Mouse (Mus musculus) hindbrain, embryonic 13.5 days (tissue): ENCODE measurements around the gene Plod2. TPM values are rescaled to one million over a fixed set of nuclear protein-coding genes. Genes with fewer than 3 reads are reported as not detected.
A peak's percentile ranks its signal among the peaks of the same experiment; 100 is the strongest.

ENCODE experiments used
- ATAC-seq: fragments of 200-750 bp; cut with Nextera tagmentation; 2 replicates; pipeline ENCODE4 v1.8.0; 2017; ENCODE audit warnings: moderate TSS enrichment; ENCODE audit not compliant: low FRiP score
- H3K27ac ChIP-seq: fragments of 300-500 bp; sonication (generic); 2 replicates; pipeline ENCODE4 v1.5.1; 2015; ENCODE audit warnings: inconsistent platforms, mild to moderate bottlenecking, moderate library complexity
- H3K27me3 ChIP-seq: fragments of 300-500 bp; sonication (generic); 2 replicates; pipeline ENCODE4 v1.6.1; 2015; ENCODE audit warnings: mild to moderate bottlenecking, inconsistent platforms
- H3K36me3 ChIP-seq: fragments of 300-500 bp; sonication (generic); 2 replicates; pipeline ENCODE4 v1.6.1; 2015; ENCODE audit warnings: mild to moderate bottlenecking, inconsistent platforms
- H3K4me1 ChIP-seq: fragments of 300-500 bp; sonication (generic); replicated peaks from 2 replicates; pipeline ENCODE4 v1.6.1; 2015; ENCODE audit warnings: inconsistent platforms
- H3K4me2 ChIP-seq: fragments of 300-500 bp; sonication (generic); 2 replicates; pipeline ENCODE4 v1.6.1; 2015; ENCODE audit warnings: inconsistent platforms, mild to moderate bottlenecking, moderate library complexity
- H3K4me3 ChIP-seq: fragments of 300-500 bp; sonication (generic); 2 replicates; pipeline ENCODE4 v1.5.1; 2015; ENCODE audit warnings: mild to moderate bottlenecking, inconsistent platforms
- H3K9ac ChIP-seq: fragments of 300-500 bp; sonication (generic); 2 replicates; pipeline ENCODE4 v1.6.1; 2015; ENCODE audit warnings: mild to moderate bottlenecking, inconsistent platforms
- H3K9me3 ChIP-seq: fragments of 300-500 bp; sonication (generic); 2 replicates; pipeline ENCODE4 v1.6.1; 2016; ENCODE audit warnings: inconsistent platforms
- WGBS: fragments of 180-500 bp; shearing (Covaris S2); methylation state at CpG from one replicate; pipeline ENCODE4 v1.1.7; 2015; 5-methylcytosine and 5-hydroxymethylcytosine counted together
- polyA plus RNA-seq: library from polyadenylated mRNA; unstranded; fragments of >200 nt; fragmentation: Nextera tagmentation; extraction: Ambion mirVana; gene quantifications from 2 replicates; pipeline ENCODE4 v1.2.1, GENCODE M21; 2015

The Plod2 gene
- polyA plus RNA-seq, 1 experiment from 2014 or later = 17.0 TPM

DNA sequence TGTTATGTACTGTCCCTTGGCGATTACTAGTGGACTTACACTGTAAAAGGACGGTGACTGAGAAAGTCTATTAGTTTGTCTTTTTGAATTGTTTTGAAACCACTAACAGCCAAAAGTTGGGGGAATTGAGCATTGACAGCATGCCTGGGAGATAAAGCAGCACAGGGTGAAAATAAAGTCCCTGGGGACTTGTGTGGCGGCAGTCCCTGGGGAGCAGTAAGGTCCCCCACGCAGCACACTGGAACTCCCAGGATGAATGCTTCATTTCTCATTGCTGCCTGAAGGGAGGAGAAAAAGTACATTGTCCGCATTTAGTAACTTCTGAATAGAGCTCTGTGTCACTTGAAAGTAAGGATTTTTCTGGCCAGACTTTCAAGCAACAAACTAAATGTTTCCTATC, 49.5 kb downstream of the Plod2 start:
- no peak for ATAC-seq
- H3K27me3 ChIP-seq = no peaks in the 10 kb centered on the region
- H3K27ac ChIP-seq = no peak overlapping the region
- peaks cover 19% of the 10 kb centered on the region for H3K36me3 ChIP-seq
- no peak overlapping the region for H3K9ac ChIP-seq
- WGBS = 54% methylated on average over 5 of the region's 5 CpGs
- H3K9me3 ChIP-seq = no peaks in the 10 kb centered on the region
- no peaks in the 10 kb centered on the region for H3K4me1 ChIP-seq
- H3K4me2 ChIP-seq = no peak overlapping the region
- H3K4me3 ChIP-seq = no peak overlapping the region

- ATAC-seq = no peak
- 93% methylated on average over 8 of the region's 8 CpGs for WGBS
- Histone ChIP-seq H3K9me3 (no peaks in the 10 kb centered on the region), H3K36me3 (peaks cover 13% of the 10 kb centered on the region; the same call in 1 of the 2 replicates), H3K4me3 (no peak overlapping the region), H3K4me1 (no peaks in the 10 kb centered on the region), H3K27me3 (no peaks in the 10 kb centered on the region), H3K9ac (no peak overlapping the region), H3K27ac (no peak overlapping the region), H3K4me2 (no peak overlapping the region)
Measured at GRCm38 (mm10) chr9:92592757-92593156, 50.7 kb downstream of the Plod2 start.

DNA sequence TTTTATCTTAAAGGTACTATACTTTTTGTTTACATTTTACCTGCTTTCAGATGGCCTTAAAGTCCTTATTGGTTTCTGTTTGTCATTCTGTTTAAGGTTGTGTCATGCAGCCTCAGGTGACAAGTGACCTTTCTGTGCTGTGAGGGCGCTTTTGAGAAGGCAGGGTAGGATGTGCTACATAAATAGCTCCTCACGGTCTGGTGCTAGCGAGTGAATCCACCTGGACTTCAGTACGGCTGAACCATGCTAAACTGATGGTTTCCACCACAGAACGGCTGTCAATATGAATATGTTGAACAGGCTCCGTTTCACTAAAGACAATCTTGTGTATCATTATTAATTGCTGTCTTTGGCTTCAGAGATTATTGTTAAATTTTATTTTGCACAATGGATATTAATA, 52.5 kb downstream of the Plod2 start:
- H3K4me2 ChIP-seq = no peak overlapping the region
- H3K9ac ChIP-seq = no peak overlapping the region
- 78% methylated on average over 6 of the region's 6 CpGs for WGBS

DNA sequence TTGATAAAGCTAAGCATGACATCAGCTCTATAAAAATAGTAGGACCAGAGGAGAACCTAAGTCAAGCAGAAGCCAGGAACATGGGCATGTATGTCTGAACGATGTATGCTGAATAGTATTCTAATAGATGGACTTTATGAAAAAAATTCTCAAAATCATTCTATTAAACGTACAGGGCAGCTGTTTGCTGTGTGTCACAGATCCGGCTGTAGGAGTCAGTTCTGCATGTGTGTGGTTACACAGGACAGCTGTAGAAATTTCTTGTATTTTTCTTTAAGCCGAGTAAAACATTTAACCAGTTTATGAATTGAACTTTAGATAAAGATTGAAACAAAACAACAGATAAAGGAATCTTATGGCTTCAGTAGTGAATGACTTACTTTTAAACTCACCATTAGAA, 53.3 kb downstream of the Plod2 start:
- Histone ChIP-seq H3K4me1 (no peaks in the 10 kb centered on the region), H3K9ac (no peak overlapping the region), H3K4me3 (no peak overlapping the region), H3K9me3 (no peaks in the 10 kb centered on the region), H3K27ac (no peak overlapping the region), H3K27me3 (no peaks in the 10 kb centered on the region), H3K4me2 (no peak overlapping the region), H3K36me3 (peaks cover 5% of the 10 kb centered on the region; the same call in 1 of the 2 replicates)
- 99% methylated on average over 4 of the region's 4 CpGs for WGBS
- no peak for ATAC-seq

More for the DNA sequence above, 52.5 kb downstream of the Plod2 start:
- Histone ChIP-seq H3K27ac (no peak overlapping the region), H3K36me3 (peaks cover 7% of the 10 kb centered on the region; the same call in 1 of the 2 replicates), H3K4me3 (no peak overlapping the region), H3K27me3 (no peaks in the 10 kb centered on the region), H3K9me3 (no peaks in the 10 kb centered on the region), H3K4me1 (no peaks in the 10 kb centered on the region)
- ATAC-seq = no peak

DNA sequence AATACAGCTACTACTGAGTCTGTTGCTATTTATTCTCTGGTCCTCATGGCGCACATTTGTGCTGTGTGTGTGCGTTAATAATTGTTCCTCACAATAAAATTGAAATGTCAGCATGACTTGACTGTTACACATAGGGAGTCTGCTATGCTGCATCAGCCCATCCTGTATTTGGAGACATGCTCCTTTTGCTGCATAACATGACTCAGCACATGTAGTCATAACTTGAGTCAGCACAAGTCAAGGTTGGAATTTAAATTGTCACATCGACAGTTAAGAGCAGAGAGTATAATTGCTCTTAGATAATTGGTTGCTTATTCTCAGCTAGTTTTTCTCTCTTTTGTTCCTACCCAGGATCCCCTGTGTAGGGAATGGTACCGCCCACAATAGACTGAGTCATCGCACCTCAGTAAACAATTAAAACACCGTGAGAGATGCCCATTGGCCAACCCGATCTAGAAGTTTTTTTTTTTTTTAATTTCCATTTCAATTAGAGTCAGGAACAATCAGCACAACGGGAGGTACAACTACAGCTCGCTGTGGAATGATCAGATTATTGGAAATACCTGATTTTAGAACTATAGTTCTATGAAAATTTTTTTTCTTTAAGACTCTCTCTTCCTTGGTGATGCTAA, 55.0 kb downstream of the Plod2 start:
- Histone ChIP-seq H3K36me3 (peaks cover 5% of the 10 kb centered on the region; the same call in 1 of the 2 replicates), H3K9me3 (no peaks in the 10 kb centered on the region), H3K4me1 (no peaks in the 10 kb centered on the region), H3K9ac (no peak overlapping the region), H3K27ac (no peak overlapping the region), H3K27me3 (no peaks in the 10 kb centered on the region), H3K4me3 (no peak overlapping the region), H3K4me2 (no peak overlapping the region)
- WGBS = 93% methylated on average over 9 of the region's 9 CpGs
- no peak for ATAC-seq

GRCm38 (mm10) chr9:92597776-92598175, 55.8 kb downstream of the Plod2 start:
- Histone ChIP-seq H3K4me1 (no peaks in the 10 kb centered on the region), H3K9me3 (no peaks in the 10 kb centered on the region), H3K27me3 (no peaks in the 10 kb centered on the region), H3K9ac (no peak overlapping the region), H3K36me3 (peaks cover 5% of the 10 kb centered on the region; the same call in 1 of the 2 replicates), H3K4me3 (no peak overlapping the region), H3K4me2 (no peak overlapping the region), H3K27ac (no peak overlapping the region)
- WGBS = 68% methylated on average over 11 of the region's 11 CpGs
- ATAC-seq = no peak

DNA sequence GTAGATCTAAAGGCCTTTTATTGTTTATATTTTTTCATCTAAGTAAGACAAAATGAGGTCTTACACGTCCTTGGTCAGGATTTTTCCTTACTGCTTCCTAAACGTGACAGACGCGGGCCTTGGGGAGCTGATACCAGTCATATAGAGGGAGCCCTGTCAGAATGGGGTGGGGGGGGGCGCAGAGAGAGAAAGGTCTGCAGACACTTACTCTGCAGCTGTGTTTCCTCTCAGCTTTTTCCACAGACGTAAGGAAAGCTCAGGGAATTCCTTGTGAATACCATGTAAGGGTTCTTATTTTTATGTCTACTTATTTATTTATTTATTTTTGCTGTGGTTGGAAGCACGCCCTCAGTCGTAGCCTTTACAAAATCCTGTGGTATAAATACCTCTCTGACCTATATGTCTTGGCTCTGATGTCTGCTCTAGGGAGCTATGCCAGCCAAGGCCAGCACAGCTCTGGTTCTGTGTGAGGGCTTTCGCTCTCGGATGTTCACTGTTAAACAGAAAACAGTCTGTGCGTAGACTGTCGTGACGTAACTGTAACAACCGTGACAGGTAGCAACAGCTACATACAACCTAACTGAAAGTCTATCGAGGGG, 58.0 kb downstream of the Plod2 start:
- no peak overlapping the region for H3K4me3 ChIP-seq
- ATAC-seq = no peak
- H3K4me2 ChIP-seq = no peak overlapping the region
- H3K27ac ChIP-seq = no peak overlapping the region
- H3K4me1 ChIP-seq = no peaks in the 10 kb centered on the region
- H3K9ac ChIP-seq = no peak overlapping the region
- WGBS = 91% methylated on average over 15 of the region's 15 CpGs
- H3K27me3 ChIP-seq = no peaks in the 10 kb centered on the region
- no peaks in the 10 kb centered on the region for H3K9me3 ChIP-seq
- peaks cover 5% of the 10 kb centered on the region; the same call in 1 of the 2 replicates for H3K36me3 ChIP-seq

DNA sequence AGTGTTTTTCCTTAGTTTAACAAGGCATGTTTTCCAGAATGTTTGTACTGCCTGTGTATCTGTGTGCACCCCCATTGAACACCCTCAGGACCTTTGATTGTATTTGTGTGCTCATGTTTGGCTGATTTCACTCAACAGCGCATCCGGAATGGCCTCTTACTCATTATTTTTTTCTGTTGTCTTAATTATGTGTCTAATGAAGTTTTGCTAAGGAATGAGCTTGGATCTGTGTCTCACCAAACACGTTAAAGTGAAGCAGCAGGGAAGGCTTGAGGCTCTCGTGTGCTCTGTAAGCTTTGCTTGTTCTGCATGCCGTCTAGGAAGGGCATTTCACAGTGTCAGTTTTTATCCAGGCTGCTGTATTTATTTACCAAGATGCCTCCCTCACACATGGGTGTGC, 59.5 kb downstream of the Plod2 start:
- no peak overlapping the region for H3K9ac ChIP-seq
- H3K9me3 ChIP-seq = no peaks in the 10 kb centered on the region
- no peak overlapping the region for H3K4me3 ChIP-seq
- peaks cover 5% of the 10 kb centered on the region; the same call in 1 of the 2 replicates for H3K36me3 ChIP-seq
- no peak overlapping the region for H3K4me2 ChIP-seq
- ATAC-seq = no peak
- H3K4me1 ChIP-seq = no peaks in the 10 kb centered on the region
- 69% methylated on average over 5 of the region's 5 CpGs for WGBS
- no peak overlapping the region for H3K27ac ChIP-seq
- H3K27me3 ChIP-seq = no peaks in the 10 kb centered on the region

DNA sequence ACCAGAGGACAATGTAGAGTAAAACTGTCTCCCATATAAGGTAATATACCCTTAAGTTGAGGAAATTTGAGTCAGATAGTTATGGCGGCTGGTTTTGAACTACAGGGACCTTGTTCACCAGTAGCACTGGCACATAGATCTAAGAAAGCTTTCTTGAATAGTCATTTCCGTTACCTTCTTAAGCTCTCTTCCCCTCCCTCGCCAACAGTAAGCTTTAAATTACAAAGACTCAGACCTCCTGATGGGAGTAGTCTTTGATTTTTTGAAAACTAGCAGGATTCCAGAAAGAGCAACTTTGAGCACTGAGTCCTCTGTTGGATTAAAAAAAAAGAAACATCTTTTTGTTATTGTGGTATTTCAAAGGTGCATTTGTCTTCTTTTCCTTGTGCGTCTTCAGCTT, 61.5 kb downstream of the Plod2 start:
- H3K4me3 ChIP-seq = no peak overlapping the region
- no peak overlapping the region for H3K4me2 ChIP-seq
- no peaks in the 10 kb centered on the region for H3K36me3 ChIP-seq
- WGBS = 74% methylated on average over 4 of the region's 4 CpGs
- no peaks in the 10 kb centered on the region for H3K4me1 ChIP-seq
- H3K9ac ChIP-seq = no peak overlapping the region
- no peak for ATAC-seq
- no peak overlapping the region for H3K27ac ChIP-seq
- H3K27me3 ChIP-seq = no peaks in the 10 kb centered on the region
- H3K9me3 ChIP-seq = no peaks in the 10 kb centered on the region

- Histone ChIP-seq H3K4me3 (no peak overlapping the region), H3K4me1 (no peaks in the 10 kb centered on the region), H3K27me3 (no peaks in the 10 kb centered on the region), H3K9ac (no peak overlapping the region), H3K4me2 (no peak overlapping the region), H3K27ac (no peak overlapping the region), H3K9me3 (no peaks in the 10 kb centered on the region), H3K36me3 (no peaks in the 10 kb centered on the region)
- 0 out of 2 replicates have a peak, but pooled peaks have one; percentile 32 for ATAC-seq
- 68% methylated on average over 9 of the region's 9 CpGs for whole genome bisulfite sequencing
Measured at GRCm38 (mm10) chr9:92610628-92611267, 68.7 kb downstream of the Plod2 start.

GRCm38 (mm10) chr9:92612641-92613040, 70.6 kb downstream of the Plod2 start:
- no peak for ATAC-seq
- Histone ChIP-seq H3K4me1 (no peaks in the 10 kb centered on the region), H3K4me3 (no peak overlapping the region), H3K9me3 (no peaks in the 10 kb centered on the region), H3K4me2 (no peak overlapping the region), H3K9ac (no peak overlapping the region), H3K27me3 (no peaks in the 10 kb centered on the region), H3K27ac (no peak overlapping the region), H3K36me3 (no peaks in the 10 kb centered on the region)
- WGBS = 91% methylated on average over 15 of the region's 15 CpGs

GRCm38 (mm10) chr9:92613206-92613605, 71.2 kb downstream of the Plod2 start:
- Histone ChIP-seq H3K27ac (no peak overlapping the region), H3K9ac (no peak overlapping the region), H3K4me1 (no peaks in the 10 kb centered on the region), H3K36me3 (no peaks in the 10 kb centered on the region), H3K4me3 (no peak overlapping the region), H3K9me3 (no peaks in the 10 kb centered on the region), H3K27me3 (no peaks in the 10 kb centered on the region), H3K4me2 (no peak overlapping the region)
- ATAC-seq = no peak
- WGBS = 69% methylated on average over 8 of the region's 8 CpGs

- H3K4me3 ChIP-seq = no peak overlapping the region
- no peaks in the 10 kb centered on the region for H3K4me1 ChIP-seq
- no peaks in the 10 kb centered on the region for H3K9me3 ChIP-seq
- no peak overlapping the region for H3K4me2 ChIP-seq
- H3K27ac ChIP-seq = no peak overlapping the region
- 88% methylated on average over 2 of the region's 2 CpGs for WGBS
- no peaks in the 10 kb centered on the region for H3K27me3 ChIP-seq
- no peaks in the 10 kb centered on the region for H3K36me3 ChIP-seq
- H3K9ac ChIP-seq = no peak overlapping the region
- no peak for ATAC-seq
Measured at GRCm38 (mm10) chr9:92616418-92616817, 74.4 kb downstream of the Plod2 start.
